Mouse (Mus musculus): ENCODE measurements around the gene Atn1.

- no peak for TF ChIP-seq EP300 (IDR thresholded peaks at IDR 0.05; ENCODE audit: low read depth)
- TF ChIP-seq CTCF (IDR thresholded peaks at IDR 0.05; ENCODE audit: low read depth): no peak
These were observed 37.6 kb downstream of the Atn1 start for GRCm38 (mm10) chr6:124718703-124719102.

All from heart, postnatal 0 days (tissue).